Mouse (Mus musculus): ENCODE measurements around the gene Psmd7.

Gene Psmd7

GRCm38 (mm10) chr8:107578132-107578531 lies 10.1 kb downstream of the Psmd7 start:
- DNase-seq (ENCODE audit: low read depth): no peak

DNA sequence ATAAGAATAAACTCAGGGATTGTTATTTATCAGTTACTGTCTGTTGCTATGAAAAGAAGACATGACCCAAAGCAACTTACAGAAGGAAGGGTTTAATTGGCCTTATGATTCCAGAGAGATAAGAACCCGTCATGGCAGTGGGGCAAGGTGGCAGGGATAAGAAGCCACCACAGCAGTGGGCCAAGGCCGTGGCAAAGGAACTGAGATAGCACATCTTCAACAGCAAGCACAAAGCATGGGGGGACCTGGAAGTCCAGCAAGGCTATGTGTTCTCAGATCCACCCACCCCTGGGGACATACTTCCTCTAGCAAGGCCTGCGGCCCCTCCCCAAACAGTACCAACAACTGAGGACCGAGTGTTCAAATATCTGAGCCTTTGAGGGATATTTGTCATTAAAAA lies 10.6 kb downstream of the Psmd7 start:
- no peak for DNase-seq (ENCODE audit: low read depth)

DNA sequence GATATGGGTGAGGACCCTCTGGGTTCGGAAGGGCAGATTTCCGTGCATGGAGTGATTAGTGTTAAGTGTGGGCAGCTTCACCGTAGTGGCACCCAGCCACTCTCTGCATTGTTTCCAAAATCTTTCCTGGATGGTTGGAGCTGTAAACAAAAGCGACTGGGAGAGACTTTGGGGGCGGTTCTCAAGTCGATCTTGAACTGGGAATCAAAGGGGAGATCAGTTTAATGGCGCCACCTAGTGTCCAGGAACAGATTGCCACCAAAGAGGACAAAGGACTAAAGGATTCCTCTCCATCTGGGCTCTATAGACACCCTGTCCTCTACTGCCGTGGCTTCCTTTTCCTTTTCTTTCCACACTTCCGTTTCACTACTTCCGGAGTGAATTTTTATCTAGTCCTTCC lies 11.6 kb downstream of the Psmd7 start:
- no peak for DNase-seq (ENCODE audit: low read depth)

DNA sequence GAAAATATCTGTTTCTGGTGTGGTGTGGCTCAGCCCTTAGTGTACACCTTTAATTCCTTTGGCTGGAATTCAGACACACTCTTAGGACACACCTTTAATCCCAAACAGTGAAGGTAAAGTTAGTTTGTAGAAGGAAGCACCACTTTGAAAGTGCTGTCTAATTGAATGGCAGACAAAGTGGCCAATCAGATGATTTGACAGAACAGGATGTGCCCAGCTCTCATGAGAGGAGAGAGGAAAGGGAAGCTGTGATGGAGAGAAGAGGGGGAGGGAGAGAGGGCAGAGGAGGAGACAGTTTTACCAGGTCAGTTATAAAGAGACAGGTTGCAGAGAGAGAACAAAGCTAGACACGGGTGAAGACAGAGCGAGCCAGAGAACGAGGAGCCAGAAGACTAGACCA lies 13.5 kb downstream of the Psmd7 start:
- no peak for DNase-seq (ENCODE audit: low read depth)

- DNase-seq (ENCODE audit: low read depth): no peak
These were observed 15.8 kb downstream of the Psmd7 start for GRCm38 (mm10) chr8:107572497-107572896.

DNA sequence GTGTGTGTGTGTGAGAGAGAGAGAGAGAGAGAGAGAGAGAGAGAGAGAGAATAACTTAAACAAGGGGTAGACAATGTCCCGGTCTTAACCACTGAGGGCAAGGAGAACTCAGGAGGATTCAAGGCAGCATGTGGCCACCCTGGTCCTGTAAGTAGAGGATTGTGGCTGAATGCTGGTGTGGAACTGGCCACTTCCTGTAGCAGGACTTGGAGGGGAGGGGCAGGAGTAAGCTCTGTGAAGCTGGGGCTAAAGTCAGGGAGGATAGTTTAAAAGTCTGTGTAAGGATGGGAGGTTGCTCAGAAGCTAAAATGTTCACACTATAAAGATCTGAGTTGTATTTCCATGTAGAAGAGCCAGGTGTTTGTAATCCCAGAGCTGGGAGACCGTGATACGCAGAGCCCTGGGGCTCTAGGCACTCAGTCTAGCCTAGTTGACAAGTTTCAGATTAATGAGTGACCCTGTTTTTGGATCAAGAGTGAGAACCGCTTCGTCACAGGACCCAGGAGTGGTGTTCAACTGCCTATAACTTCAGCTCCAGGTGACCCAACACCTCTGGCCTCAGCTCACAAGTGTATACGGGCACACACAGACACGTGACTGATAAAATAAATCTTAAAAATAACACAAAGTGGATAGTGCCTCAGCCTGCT lies 16.7 kb downstream of the Psmd7 start:
- DNase-seq (ENCODE audit: low read depth): no peak

DNA sequence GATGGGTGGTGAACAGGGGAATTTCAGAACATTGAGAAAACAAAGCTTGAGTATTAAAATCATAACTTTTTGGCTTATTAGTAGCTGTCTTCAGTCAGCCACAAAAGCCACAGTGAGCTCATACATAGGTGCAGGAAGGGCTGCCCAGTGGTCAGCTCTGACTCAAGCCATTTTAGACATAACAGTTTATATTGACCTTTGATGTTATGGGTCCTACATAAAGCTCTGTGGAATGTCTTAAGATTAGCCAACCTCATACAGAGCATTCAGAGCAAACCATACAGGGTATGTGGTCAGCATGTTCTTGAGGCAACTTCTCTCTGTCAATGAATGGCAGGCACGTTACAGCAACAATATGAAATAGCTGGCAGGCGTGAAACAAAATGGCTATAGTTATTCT lies 17.2 kb downstream of the Psmd7 start:
- no peak for DNase-seq (ENCODE audit: low read depth)

DNA sequence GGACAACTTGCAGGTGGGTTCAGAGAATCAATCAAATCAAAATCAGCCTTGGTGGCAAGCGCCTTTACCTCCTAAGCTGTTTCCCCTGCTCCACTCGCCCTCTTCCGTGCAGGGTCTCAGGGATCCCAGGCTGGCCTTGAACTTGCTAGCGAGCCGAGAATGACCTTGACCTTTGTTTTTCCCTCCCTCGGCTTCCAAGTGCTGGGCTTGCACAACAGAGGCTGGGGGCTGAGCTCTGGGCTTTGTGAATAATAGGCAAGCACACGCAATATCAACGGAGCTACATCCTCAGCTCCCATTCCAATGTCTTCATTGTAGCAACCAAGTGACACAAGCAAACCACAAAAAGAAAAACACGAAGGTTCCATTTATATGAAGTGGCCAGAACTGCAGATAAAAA lies 26.1 kb downstream of the Psmd7 start:
- DNase-seq (ENCODE audit: low read depth): no peak

DNA sequence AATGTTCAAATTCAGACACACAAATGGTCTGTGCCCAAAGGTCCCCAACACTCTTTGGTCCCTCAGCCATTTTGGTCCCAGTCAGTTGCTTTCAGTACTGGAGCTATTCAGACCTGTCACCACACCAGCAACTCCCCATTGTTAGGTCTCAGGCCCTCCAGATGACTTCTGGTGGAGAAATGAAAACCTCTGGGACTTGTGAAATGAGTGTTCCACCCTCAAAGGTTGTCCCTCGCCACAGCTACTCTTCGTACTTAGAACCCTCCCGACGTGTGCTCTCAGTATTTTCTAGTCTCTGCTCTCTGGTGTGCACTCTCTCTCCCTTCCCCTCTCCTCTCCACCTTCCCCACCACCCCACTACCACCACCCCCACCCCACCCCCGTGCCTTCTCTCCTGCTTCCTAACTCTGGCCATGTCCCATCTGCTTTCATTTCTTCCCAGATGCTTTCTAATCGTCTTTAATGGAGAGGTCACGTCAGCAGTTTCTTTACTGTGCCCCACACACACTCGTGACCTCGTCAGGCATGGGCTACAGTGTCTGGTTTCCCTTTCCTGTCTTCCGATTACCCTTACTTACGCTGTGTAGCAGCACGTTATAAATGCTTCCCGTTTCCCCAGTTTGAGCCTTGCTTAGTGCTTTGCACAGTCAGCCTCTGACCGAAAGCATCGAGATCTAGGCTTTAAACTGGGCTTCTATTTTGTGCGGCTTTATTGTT lies 27.3 kb downstream of the Psmd7 start:
- no peak for DNase-seq (ENCODE audit: low read depth)

DNA sequence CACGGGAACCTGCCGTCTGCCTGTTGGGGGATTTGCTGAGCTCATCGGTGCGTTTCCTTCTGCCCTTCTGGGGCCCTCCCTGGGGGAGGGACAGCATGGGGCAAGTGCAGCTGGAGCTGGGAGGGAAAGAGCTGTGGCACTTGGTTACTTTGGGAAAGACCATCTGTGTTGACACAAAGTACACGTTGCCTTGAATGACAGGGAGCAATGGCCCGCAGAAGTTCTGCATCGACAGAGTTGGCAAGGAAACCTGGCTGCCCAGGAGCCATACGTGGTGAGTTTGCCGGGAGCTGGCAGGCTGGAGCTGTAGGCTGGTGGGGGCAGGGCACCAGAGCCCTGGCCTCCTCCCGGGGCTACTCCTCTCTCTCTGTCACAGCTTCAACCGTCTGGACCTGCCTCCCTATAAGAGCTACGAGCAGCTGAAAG lies 31.7 kb downstream of the Psmd7 start:
- no peak for DNase-seq (ENCODE audit: low read depth)

- DNase-seq (ENCODE audit: low read depth): no peak
These were observed 33.0 kb downstream of the Psmd7 start for GRCm38 (mm10) chr8:107555231-107555630.

DNA sequence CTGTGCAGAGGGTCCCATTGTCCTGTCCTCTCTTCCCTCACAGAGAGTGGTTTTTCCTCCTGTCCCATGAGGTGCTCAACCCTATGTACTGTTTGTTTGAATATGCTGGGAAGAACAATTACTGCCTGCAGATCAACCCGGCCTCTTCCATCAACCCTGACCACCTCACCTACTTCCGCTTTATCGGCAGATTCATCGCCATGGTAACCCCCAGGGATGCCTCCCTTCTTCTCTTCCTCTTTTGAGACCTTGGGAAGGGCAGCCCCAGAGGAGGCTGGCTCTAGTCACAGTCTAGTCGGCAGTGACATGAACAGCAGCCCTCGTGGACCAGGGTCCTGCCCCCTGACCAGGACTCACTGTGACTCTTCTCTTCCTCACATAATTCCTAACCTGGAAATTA lies 36.0 kb downstream of the Psmd7 start:
- no peak for DNase-seq (ENCODE audit: low read depth)

- DNase-seq (ENCODE audit: low read depth): no peak
These were observed 41.4 kb downstream of the Psmd7 start for GRCm38 (mm10) chr8:107546817-107547216.

DNA sequence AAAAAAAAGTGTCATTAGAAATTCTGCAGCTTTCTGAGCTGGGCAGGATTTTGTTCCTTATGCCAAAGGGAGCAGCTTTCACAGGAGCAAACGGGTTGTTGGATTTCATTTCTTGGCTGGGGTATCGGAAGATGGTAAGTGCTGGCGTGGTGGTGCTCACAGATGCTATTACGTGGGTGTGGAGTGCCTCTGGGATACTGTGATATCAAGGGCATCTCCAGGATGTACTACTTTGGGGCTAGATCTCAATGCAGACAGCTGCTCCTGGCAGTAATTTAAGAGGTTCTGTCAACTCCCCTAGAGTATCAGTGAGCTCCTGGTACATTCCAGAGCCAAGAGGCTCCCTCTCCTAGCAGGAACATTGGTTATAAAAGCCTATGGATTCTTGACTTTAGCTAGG lies 42.1 kb downstream of the Psmd7 start:
- no peak for DNase-seq (ENCODE audit: low read depth)

DNA sequence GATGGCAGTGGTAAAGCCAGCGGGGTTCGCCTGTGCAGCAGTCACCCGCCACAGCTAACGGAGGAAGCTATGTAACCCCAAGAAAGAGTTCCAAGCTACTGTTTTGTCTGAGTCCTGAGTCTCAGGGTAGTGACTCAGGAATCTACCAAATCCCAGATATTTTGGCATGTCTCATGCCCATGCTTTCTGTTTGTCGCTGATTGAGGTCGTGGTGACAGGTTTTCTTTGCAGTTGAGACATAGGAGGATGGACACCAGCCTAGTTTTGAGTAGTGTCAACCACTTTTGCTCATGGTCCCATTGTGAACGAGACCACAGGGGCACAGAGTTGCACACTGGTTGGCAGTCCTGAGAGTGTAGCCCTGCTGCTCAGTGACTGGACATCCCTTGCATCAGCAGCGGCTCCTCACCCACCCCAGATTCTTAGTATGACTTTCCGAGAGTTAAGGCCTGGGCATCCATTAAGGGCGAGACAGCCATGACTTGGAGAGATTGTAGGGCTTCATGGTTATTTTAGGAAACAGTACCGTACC lies 42.6 kb downstream of the Psmd7 start:
- DNase-seq (ENCODE audit: low read depth): no peak

DNA sequence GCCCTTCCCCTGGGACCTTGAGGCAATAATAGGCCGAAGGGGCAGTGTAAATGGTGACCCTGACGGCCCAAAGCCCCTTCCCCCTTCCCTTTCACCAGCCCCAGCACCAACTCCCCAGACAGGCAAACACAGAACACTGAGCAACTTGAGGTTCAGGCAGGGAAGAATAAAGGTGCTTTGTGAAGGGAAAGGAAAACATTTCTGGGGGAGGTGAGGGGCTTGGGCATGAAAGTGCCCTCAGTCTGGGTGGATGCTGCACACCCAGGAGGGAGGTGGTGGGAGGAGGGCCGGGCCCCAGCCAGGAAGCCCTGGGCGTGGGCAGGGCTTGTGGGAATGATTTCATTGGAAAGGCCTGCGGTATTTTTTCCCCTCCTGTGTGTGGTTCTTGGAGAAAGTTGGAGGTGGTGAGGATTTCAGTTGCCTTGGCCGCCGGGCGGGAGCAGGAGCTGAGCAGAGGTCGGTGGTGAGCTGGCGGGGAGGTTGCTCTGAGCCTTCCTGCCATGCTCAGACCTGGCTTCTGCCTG lies 43.6 kb downstream of the Psmd7 start:
- peak; percentile 91 for DNase-seq (ENCODE audit: low read depth)

GRCm38 (mm10) chr8:107544211-107544610 lies 44.1 kb downstream of the Psmd7 start:
- no peak for DNase-seq (ENCODE audit: low read depth)

GRCm38 (mm10) chr8:107543714-107544113 lies 44.5 kb downstream of the Psmd7 start:
- DNase-seq (ENCODE audit: low read depth): no peak

GRCm38 (mm10) chr8:107542151-107542550 lies 46.1 kb downstream of the Psmd7 start:
- no peak for DNase-seq (ENCODE audit: low read depth)

DNA sequence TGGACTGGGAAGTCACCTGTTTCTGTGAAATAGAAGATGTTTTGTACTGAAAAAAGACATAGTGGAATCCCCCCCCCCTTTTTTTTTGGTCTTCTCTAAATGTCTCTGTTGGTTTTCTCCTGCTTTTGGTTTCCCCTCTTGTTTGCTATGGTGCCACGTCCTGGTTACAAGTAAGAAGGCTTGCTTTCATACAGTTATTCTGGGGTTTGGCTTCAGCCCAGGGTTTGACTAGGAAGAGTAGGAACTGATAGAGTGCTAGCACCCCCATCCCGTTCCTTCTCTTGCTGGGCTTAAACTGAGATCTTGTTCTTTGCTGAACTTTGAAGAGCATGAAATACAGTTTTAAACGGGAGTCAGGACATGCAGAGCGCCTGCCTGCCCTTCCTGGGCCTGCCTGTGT lies 46.9 kb downstream of the Psmd7 start:
- no peak for DNase-seq (ENCODE audit: low read depth)

- no peak for DNase-seq (ENCODE audit: low read depth)
These were observed 47.6 kb downstream of the Psmd7 start for GRCm38 (mm10) chr8:107540623-107541022.

- no peak for DNase-seq (ENCODE audit: low read depth)
These were observed 50.8 kb downstream of the Psmd7 start for GRCm38 (mm10) chr8:107537472-107537871.

All from fibroblast of lung, adult 2 months (primary cell).